ENCODE assay signal across 26 mouse cellular contexts in genomic region chr1:161799791-161800190, GRCm38 (mm10). TPM values are rescaled to one million over a fixed set of nuclear protein-coding genes. Genes with fewer than 3 reads are reported as not detected.
DNase-seq lines count a peak whose midpoint lies in the region; ATAC-seq and TF ChIP-seq lines count a peak whose summit lies in the region.
"Had no signal": no experiment of that assay in that cellular context is flagged by ENCODE, and none has a peak within 500 bp of the region (broad histone marks: within the 10 kb centered on the region; RNA-seq: fewer than 3 reads in every experiment).

No protein-coding gene starts in this region.

- H3K4me2 ChIP-seq in liver, postnatal 0 days (ENCODE audit: low read depth, low read length) = no peak overlapping the region
- no peak overlapping the region for H3K4me2 ChIP-seq in midbrain, embryonic 11.5 days
- H3K4me2 ChIP-seq: forebrain, embryonic 12.5 days; heart, embryonic 11.5 days; hindbrain, embryonic 14.5 days; intestine, embryonic 15.5 days; limb, embryonic 13.5 days; neural tube, embryonic 12.5 days had no signal

- DNase-seq in 3T3-L1 (ENCODE audit: low read depth, low spot score) (peak; percentile 68), NIH3T3 (ENCODE audit: low read depth) (peak; percentile 14)
- DNase-seq in liver, postnatal 0 days = no peak
- DNase-seq in kidney, adult 9 months = no peak
- DNase-seq in heart, postnatal 25 days (ENCODE audit: low spot score) = no peak
- DNase-seq in midbrain, embryonic 11.5 days (ENCODE audit: low spot score, missing footprints) = no peak
- DNase-seq in kidney, postnatal 36 days = no peak
- DNase-seq: adrenal gland, postnatal 14 days; cerebellum, adult 9-10 months; gastrocnemius, postnatal 36 days; heart, postnatal 14 days; right cerebral cortex, postnatal 4 days; thymus, adult 18-20 months had no signal

- H3K9ac ChIP-seq in liver, postnatal 0 days (replicated peaks) = no peak overlapping the region
- H3K9ac ChIP-seq in midbrain, embryonic 11.5 days (ENCODE audit: low read length) = no peak overlapping the region
- H3K9ac ChIP-seq: forebrain, embryonic 12.5 days; hindbrain, embryonic 14.5 days; intestine, embryonic 15.5 days; limb, embryonic 13.5 days; neural tube, embryonic 12.5 days had no signal

- intact Hi-C loops in heart, postnatal 25 days (cut with DNase I) = no loop called here

- no peaks in the 10 kb centered on the region for H3K36me3 ChIP-seq in liver, postnatal 0 days (replicated peaks; ENCODE audit: insufficient read depth, low read length)
- H3K36me3 ChIP-seq in midbrain, embryonic 11.5 days (ENCODE audit: control insufficient read depth, insufficient read depth, low read length) = no peaks in the 10 kb centered on the region
- H3K36me3 ChIP-seq: forebrain, embryonic 12.5 days; G1E; intestine, embryonic 15.5 days; limb, embryonic 13.5 days; neural tube, embryonic 12.5 days had no signal

- no peaks in the 10 kb centered on the region; the same call in 1 of the 2 replicates for H3K9me3 ChIP-seq in liver, postnatal 0 days (ENCODE audit: low read length)
- no peaks in the 10 kb centered on the region for H3K9me3 ChIP-seq in midbrain, embryonic 11.5 days (ENCODE audit: control insufficient read depth, low read length)
- H3K9me3 ChIP-seq: forebrain, embryonic 12.5 days; intestine, embryonic 15.5 days; limb, embryonic 13.5 days; neural tube, embryonic 12.5 days had no signal

- H3K4me1 ChIP-seq in liver, postnatal 0 days (ENCODE audit: insufficient read depth) = peaks cover 4% of the 10 kb centered on the region; the same call in 1 of the 2 replicates
- no peaks in the 10 kb centered on the region for H3K4me1 ChIP-seq in midbrain, embryonic 11.5 days (ENCODE audit: control insufficient read depth, insufficient read depth, low read length)
- H3K4me1 ChIP-seq: forebrain, embryonic 12.5 days; intestine, embryonic 15.5 days; neural tube, embryonic 12.5 days had no signal

- no peak for TF ChIP-seq CTCF in liver, postnatal 0 days (IDR thresholded peaks at IDR 0.05; ENCODE audit: low read depth)

- H3K4me3 ChIP-seq in liver, postnatal 0 days (ENCODE audit: low read depth, low read length) = no peak overlapping the region
- no peak overlapping the region for H3K4me3 ChIP-seq in midbrain, embryonic 11.5 days (ENCODE audit: low read depth, low read length)
- H3K4me3 ChIP-seq: forebrain, embryonic 12.5 days; intestine, embryonic 15.5 days; layer of hippocampus, adult 2 months; limb, embryonic 13.5 days; neural tube, embryonic 12.5 days had no signal

- peak; percentile 27; the same call in 1 of the 2 replicates for ATAC-seq in granulocyte monocyte progenitor cell, adult 5-6 weeks (replicated peaks; ENCODE audit: poor library complexity, severe bottlenecking)
- ATAC-seq in liver, postnatal 0 days = peak; percentile 80
- no peak for ATAC-seq in midbrain, embryonic 11.5 days (ENCODE audit: low FRiP score)
- ATAC-seq: intestine, embryonic 15.5 days had no signal

- H3K27me3 ChIP-seq in liver, postnatal 0 days (ENCODE audit: insufficient read depth, low read length) = no peaks in the 10 kb centered on the region
- no peaks in the 10 kb centered on the region for H3K27me3 ChIP-seq in midbrain, embryonic 11.5 days (ENCODE audit: control insufficient read depth, insufficient read depth, low read length)
- H3K27me3 ChIP-seq: forebrain, embryonic 12.5 days; intestine, embryonic 15.5 days; limb, embryonic 13.5 days; neural tube, embryonic 12.5 days had no signal

- H3K27ac ChIP-seq in liver, postnatal 0 days (ENCODE audit: low read depth) = no peak overlapping the region
- no peak overlapping the region for H3K27ac ChIP-seq in midbrain, embryonic 11.5 days (ENCODE audit: low read depth, low read length)
- H3K27ac ChIP-seq: forebrain, embryonic 12.5 days; hindbrain, embryonic 14.5 days; intestine, embryonic 15.5 days; kidney, postnatal 0 days; layer of hippocampus, adult 2 months; limb, embryonic 13.5 days; neural tube, embryonic 12.5 days had no signal

- no peak for TF ChIP-seq EP300 in liver, postnatal 0 days (IDR thresholded peaks at IDR 0.05; ENCODE audit: low read depth)

RNA-seq across cellular contexts. Expression of gene Fasl, which starts 11.5 kb away (rescaled TPM):
- total RNA-seq in granulocyte monocyte progenitor cell, adult 5-6 weeks (2014; fragmentation: Nextera tagmentation) = not detected in 2 replicates
- total RNA-seq in granulocyte monocyte progenitor cell, adult 5-6 weeks (2017) = not detected in 2 replicates
- polyA plus RNA-seq in liver, postnatal 0 days (2015; fragmentation: Nextera tagmentation; extraction: Ambion mirVana) = 0.08 and 0.19 TPM in 2 replicates
- total RNA-seq in heart, postnatal 25 days (2021) = not detected
- 0.12 and 0.30 TPM in 2 replicates for polyA plus RNA-seq in midbrain, embryonic 11.5 days (2014; fragmentation: Nextera tagmentation; extraction: Ambion mirVana)
- total RNA-seq: adrenal gland, postnatal 14 days; gastrocnemius, postnatal 36 days; heart, postnatal 14 days had no signal
- polyA plus RNA-seq: C2C12; embryonic facial prominence, embryonic 14.5 days; forebrain, embryonic 12.5 days; G1E; heart, embryonic 11.5 days; hindbrain, embryonic 14.5 days; intestine, embryonic 15.5 days; kidney, postnatal 0 days; limb, embryonic 13.5 days; lung, embryonic 16.5 days had no signal

Comparison
In these comparisons a context has a peak if more than half of its experiments do, and no peak if none do; other contexts are left out.
1. DNase-seq: peak in 3T3-L1 (single experiment) and NIH3T3 (single experiment); none in liver, postnatal 0 days (single experiment), kidney, adult 9 months (single experiment), heart, postnatal 25 days (single experiment), midbrain, embryonic 11.5 days (single experiment) and kidney, postnatal 36 days (0 of 2).